Mouse (Mus musculus): ENCODE measurements around the gene Dlx1.

DNA sequence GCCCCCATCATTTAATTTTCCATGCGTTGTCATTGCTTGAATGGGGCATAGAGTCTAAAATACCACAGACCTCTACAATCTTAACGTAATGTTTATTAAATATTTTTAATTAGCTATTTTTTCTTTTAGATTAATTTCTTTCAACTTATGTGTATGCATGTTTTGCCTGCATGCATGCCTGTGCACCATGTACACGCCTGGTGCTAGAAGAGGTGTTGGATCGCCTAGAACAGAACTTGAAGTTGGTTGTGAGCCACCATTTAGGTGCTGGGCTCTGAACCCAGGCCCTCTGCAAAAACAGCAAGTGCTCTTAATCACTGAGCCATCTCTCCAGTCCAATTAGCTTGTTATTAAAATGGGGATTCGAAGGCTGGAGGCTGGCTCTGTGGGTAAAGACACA lies 53.6 kb downstream of the Dlx1 start:
- TF ChIP-seq CTCF (conservative IDR thresholded peaks at IDR 0.05; ENCODE audit: low read length) (no peak), POU5F1 (IDR thresholded peaks at IDR 0.05; ENCODE audit: borderline replicate concordance, low read length) (no peak)

All from E14TG2a.4 (cell line).